Mouse (Mus musculus): ENCODE measurements around the gene Ppp1r27. TPM values are rescaled to one million over a fixed set of nuclear protein-coding genes. Genes with fewer than 3 reads are reported as not detected.
"Not testable (repeated sequence)": the region's sequence is repeated elsewhere in the genome, so short reads cannot be mapped to it uniquely, and the experiment has no call there.

Gene Ppp1r27
- total RNA-seq, 4 experiments from 2014 or later, result 0.78 to 2.8 (median 1.2) TPM

DNA sequence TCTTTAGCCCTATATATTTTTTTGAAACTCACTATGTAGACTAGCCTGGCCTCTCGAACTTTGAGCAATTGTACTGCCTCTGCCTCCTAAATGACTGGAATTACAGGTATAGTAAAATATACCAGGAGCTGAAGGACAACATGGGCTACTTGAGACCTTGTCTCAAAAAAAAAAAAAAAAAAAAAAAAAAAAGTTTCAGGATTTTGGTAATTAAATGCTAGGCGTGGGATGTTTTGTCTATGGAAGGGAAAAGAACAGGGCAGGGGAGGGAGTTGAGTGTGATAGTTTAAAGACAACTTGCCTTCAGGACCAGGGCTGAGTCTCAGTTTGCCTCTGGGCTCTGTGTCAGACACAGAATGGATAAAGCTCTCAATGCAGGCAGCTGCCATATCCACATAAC is 24.1 kb upstream of the Ppp1r27 start:
- no peak for DNase-seq

- DNase-seq, result no peak
These were observed 23.3 kb upstream of the Ppp1r27 start for GRCm38 (mm10) chr11:120574278-120574600.

- DNase-seq, result no peak
These were observed 22.8 kb upstream of the Ppp1r27 start for GRCm38 (mm10) chr11:120573585-120574277.

DNA sequence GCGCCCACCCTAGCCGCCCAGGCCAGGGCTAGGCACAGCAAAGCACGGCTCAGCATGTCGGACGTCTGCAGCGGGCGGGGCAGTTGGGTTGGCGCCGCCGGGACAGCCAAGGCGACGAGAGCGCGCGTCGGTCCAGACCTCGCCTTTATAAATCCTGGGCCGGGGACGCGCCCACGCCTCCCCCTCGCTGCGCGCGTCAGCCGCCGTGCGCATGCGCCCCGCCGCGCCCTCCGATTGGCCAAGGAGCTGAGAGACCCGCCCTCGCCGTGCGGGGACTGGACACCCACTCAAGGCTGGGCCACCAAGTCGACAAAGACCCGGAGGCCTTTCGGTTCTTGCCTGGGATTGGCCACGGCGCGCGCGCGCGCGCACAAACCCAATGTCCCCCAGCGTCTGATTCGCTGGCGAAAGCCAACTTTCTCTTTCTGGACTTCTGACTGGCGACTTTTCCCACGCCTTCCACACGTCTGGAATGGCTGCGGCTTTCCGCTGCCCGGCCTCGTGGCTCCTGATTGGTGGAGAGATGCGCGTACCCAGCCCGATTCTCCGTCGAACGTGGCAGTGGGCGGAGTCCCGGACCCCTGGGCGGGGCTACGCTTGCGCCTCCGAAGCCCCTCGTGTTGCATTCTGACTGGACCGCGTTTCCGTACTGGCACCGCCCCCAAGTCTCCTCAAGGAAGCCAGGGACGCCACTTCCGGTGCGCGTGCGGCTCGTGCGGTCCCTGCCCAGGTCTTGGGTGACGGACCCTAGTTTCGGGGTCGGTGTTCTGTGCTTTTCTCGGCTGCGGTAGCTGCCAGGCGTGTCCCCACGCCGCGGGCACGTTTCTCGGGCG is 22.0 kb upstream of the Ppp1r27 start, which contains the start of gene P4hb:
Gene P4hb (minus strand): TSS at position 502 of the 833 bp plus-strand sequence.
- peak; percentile 100 for DNase-seq

- DNase-seq, result no peak
These were observed 21.5 kb upstream of the Ppp1r27 start for GRCm38 (mm10) chr11:120572417-120572751.

DNA sequence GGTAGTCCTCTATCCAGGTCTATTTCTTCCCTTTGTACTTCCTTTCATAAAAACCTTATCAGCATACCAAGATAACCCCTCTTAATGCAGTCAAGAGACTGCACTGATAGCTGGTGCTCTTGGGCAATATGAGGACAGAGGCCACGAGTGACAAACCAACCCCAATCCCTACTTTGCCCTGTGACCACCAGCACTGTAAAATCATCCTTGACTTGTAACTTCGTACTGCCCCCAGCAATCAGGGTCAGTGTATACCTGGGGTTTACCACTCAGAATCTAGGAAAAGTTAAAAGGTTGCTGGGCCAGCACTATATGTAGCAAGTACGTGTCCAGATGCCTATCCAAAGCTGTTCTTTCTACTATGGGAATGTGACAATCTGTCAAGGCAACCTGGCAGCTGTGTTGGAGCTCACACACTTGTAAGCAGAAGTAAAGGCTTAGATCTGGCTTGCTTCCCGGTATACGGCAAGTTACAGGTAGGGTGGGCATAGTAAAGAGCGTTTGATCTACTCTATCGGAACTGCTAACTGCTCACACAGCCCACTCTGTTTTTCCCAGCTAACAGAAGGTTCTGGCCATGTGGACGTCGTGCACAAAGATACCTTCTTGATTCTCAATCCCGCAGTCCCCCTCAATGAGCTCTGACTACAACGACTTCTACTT is 21.0 kb upstream of the Ppp1r27 start:
- DNase-seq, result no peak

DNA sequence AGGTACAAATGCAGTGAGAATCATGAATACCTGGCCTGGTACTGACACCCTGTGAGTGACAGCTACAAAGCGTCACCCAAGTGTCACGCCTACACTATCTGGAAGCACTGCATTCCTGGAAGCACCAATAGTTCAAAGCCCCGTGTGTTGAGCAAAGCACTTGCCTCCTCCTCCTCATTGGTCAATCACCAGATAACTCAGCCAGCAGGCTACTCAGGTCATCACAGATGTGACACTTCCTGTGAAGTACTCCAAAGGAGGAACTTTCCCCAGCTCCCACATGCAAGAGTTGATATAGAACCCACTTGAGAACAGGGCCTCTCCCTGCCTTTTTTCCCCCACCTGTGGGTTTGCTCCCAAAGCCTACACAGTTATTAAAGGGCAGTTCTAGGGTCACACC is 20.2 kb upstream of the Ppp1r27 start:
- DNase-seq, result no peak

DNA sequence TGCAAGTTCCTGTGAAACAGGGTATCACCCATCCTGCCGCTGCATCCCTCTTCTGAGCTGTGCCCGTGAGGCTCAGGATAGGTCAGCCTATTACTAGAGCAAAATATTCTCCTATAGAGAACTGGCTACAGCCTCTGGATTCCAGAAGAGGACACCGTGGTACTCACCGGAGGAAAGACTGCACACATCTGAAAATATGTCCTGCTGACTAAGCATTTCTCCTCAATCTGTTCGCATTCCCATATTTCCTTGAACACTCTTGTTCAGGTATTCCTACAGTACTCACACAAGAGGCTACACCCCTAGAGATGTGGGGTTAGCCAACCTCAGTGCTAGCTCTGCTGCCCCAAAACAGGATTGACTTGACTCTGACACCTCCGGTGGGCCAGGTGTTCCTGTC is 17.4 kb upstream of the Ppp1r27 start:
- DNase-seq, result no peak

- no peak for DNase-seq
These were observed 14.2 kb upstream of the Ppp1r27 start for GRCm38 (mm10) chr11:120565114-120565513.

DNA sequence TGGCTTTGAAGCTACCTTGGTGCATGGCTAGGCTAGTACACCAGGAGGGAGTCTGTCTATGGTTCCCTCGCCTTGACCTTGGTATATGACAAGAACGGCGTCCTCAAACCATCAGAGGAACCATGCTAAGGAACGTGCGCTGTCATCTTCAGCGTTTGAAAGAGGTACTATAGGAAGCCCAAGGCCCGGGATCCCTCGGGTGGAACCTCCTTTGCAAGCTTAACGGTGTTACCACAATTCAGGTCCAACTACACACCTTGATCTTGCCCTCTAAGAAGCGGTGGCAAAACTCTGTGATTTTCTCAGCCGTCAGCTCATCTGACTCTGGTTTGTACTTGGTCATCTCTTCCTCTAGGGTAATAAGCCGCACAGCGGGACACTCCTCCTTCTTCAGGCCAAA is 12.0 kb upstream of the Ppp1r27 start:
- no peak for DNase-seq

- DNase-seq, result no peak
These were observed 10.2 kb upstream of the Ppp1r27 start for GRCm38 (mm10) chr11:120560952-120561728.

- DNase-seq, result not testable (repeated sequence)
These were observed 7.9 kb upstream of the Ppp1r27 start for GRCm38 (mm10) chr11:120558843-120559242.

DNA sequence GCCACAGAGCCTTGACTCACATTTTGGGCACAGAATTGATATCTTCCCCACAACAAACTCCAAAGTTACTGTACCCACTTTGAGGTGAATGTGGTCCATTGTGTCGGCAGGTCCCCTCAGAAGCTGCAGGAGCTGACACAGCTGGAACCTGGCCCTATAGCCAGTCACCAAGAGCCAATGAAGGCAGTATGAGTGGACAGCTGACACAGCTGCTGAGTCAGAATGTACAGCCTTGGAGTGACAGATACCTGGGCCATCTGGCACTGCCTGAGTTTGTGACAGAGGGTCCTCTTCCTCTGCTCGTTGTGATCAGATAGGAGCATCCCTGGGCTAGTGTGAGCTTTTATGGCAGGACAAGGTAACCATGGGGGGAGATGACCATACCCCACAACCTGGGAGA is 4.3 kb upstream of the Ppp1r27 start:
- peak; percentile 67 for DNase-seq

DNA sequence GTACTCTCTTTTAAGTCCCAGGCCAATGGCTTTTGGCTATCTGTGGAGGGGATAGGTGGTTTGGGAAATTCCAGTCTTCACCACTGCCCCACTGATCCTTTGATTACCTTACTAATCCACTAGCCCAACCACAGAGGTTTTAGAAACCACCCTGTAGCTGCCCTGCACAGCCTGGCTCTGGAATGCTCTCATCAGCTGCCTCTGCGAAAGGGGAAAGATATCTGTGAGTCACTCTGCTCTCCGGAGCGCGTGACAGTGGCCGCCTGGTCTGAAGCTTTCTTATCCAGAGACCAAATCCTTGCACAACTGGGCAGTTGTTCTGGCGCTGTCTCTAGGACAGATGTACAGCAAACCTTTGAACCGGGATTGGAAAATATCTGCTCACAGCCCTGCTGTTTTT is 3.9 kb upstream of the Ppp1r27 start:
- DNase-seq, result peak; percentile 67

DNA sequence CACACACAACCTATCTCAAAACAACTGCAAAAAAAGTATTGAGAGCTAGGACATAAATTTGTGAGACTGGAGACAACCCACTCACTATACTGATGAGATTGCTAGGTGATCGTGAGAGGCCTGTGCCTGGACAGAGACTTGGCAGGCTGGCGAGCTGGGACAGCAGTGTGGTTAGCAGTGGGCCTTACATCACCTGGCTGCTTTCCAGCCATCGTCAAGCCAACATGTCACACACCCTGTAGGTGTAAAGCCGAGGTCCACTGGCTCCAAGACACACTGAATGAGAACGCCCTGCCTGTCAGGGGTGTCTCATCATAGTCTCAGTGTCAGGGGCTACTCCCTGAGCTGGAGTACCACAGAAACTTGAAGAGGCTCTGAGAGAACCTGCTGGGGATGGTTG is 1.8 kb upstream of the Ppp1r27 start:
- DNase-seq, result no peak

GRCm38 (mm10) chr11:120549986-120550809 is 734 bp downstream of the Ppp1r27 start:
- no peak for DNase-seq

DNA sequence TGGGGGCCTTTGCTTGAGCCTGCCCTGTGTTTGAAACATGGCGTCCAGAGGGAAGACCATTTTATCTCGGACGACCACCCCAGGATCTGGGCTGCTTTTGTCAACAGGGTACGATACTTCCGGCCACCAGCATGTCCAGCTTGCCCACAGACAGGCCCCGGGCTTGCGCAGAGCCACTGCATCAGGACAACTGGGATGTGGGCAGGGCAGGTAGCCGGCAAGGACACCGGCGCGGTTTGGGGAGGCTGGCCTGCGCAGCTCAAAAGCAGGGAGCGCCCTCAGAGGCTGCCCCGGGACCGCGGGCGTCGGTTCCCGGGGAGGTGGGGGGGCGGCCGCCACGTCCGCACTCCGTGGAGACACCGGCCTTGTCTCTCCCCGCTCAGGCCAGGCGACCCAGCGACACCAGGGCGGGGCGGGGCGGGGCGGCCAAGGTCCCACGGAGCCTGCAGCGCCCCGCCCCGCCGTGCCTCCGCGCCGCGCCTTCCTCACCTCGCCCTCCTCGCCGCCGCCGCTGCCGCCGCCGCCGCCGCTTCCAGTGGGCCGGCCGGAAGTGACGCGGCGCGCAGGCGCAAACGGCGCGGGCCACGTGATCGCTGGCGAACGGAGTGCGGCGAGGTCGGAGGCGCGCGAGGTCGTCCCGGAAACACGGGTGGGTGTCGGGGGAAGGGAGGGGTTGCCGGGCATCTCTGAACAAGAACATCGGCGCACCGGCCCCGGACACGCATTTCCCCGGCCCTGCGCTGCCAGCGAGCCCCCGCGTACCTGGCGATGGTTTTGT is 1.6 kb downstream of the Ppp1r27 start, which contains the start of gene Mcrip1:
Gene Mcrip1 (minus strand): TSS at position 560 of the 778 bp plus-strand sequence.
- DNase-seq, result peak; percentile 90

GRCm38 (mm10) chr11:120548786-120549167 is 2.2 kb downstream of the Ppp1r27 start:
- no peak for DNase-seq

DNA sequence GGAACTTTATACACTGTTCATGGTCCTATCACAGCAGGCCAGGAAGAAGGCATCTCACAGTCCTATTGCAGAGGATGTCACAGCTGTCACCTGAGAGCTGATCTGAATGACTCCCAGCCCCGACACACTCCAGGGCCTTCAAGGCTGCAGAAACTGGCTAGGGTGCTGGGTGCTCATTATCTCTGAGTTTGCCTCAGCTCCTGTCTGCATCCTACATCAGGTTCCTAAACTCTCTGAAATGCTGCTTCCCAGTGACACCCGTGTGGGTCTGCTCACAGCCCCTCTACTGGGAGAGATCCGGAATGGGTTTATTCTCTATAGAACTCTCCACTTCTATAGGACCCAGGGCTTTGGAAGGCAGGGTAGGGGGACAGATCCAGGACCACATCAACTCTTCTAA is 2.7 kb downstream of the Ppp1r27 start:
- DNase-seq, result no peak

- no peak for DNase-seq
These were observed 3.5 kb downstream of the Ppp1r27 start for GRCm38 (mm10) chr11:120547469-120547868.

GRCm38 (mm10) chr11:120545964-120546363 is 5.0 kb downstream of the Ppp1r27 start:
- DNase-seq, result no peak

All from adrenal gland, adult 8-10 months (tissue).